Mouse (Mus musculus): ENCODE results near the gene Nkx2-1. TPM values are rescaled to one million over a fixed set of nuclear protein-coding genes. Genes with fewer than 3 reads are reported as not detected.
A peak's percentile ranks its signal among the peaks of the same experiment; 100 is the strongest.

Gene Nkx2-1
- polyA plus RNA-seq, 1 experiment from 2014 or later: 15.9 TPM

- H3K9me3 ChIP-seq (replicated peaks; ENCODE audit: control insufficient read depth, low read length): no peaks in the 10 kb centered on the region
- peaks cover 89% of the 10 kb centered on the region for H3K27me3 ChIP-seq (replicated peaks; ENCODE audit: control insufficient read depth, insufficient read depth, low read length)
- ATAC-seq (0 out of 2 replicates have a peak, but pooled peaks have one; percentile 8), DNase-seq (ENCODE audit: low spot score) (no peak)
- no peaks in the 10 kb centered on the region for H3K4me1 ChIP-seq (ENCODE audit: control insufficient read depth, insufficient read depth, low read length)
- peak overlapping the region; percentile 14 for H3K4me3 ChIP-seq (ENCODE audit: low read depth, low read length)
- H3K9ac ChIP-seq (ENCODE audit: low read length): peak overlapping the region; percentile 46
- WGBS: 13% methylated on average over 13 of the region's 13 CpGs
- H3K36me3 ChIP-seq (ENCODE audit: control insufficient read depth, insufficient read depth, low read length): no peaks in the 10 kb centered on the region
- peak overlapping the region; percentile 45 for H3K4me2 ChIP-seq (ENCODE audit: low read length)
- H3K27ac ChIP-seq (ENCODE audit: low read depth, low read length): peak overlapping the region; percentile 68; the same call in 1 of the 2 replicates
Measured at GRCm38 (mm10) chr12:56519071-56519737, 17.5 kb downstream of the Nkx2-1 start.

- DNase-seq (ENCODE audit: low spot score) (peak; percentile 2), ATAC-seq (no peak)
- no peak overlapping the region for H3K27ac ChIP-seq (ENCODE audit: low read depth, low read length)
- 68% methylated on average over 5 of the region's 5 CpGs for WGBS
- no peak overlapping the region for H3K4me3 ChIP-seq (ENCODE audit: low read depth, low read length)
- peaks cover 89% of the 10 kb centered on the region for H3K27me3 ChIP-seq (replicated peaks; ENCODE audit: control insufficient read depth, insufficient read depth, low read length)
- H3K9me3 ChIP-seq (replicated peaks; ENCODE audit: control insufficient read depth, low read length): no peaks in the 10 kb centered on the region
- no peak overlapping the region for H3K4me2 ChIP-seq (ENCODE audit: low read length)
- no peak overlapping the region for H3K9ac ChIP-seq (ENCODE audit: low read length)
- no peaks in the 10 kb centered on the region for H3K36me3 ChIP-seq (ENCODE audit: control insufficient read depth, insufficient read depth, low read length)
- H3K4me1 ChIP-seq (ENCODE audit: control insufficient read depth, insufficient read depth, low read length): no peaks in the 10 kb centered on the region
Measured at GRCm38 (mm10) chr12:56518221-56518620, 18.5 kb downstream of the Nkx2-1 start.

GRCm38 (mm10) chr12:56514831-56515230 lies 21.9 kb downstream of the Nkx2-1 start:
- Histone ChIP-seq H3K9ac (ENCODE audit: low read length) (no peak overlapping the region), H3K4me1 (ENCODE audit: control insufficient read depth, insufficient read depth, low read length) (no peaks in the 10 kb centered on the region), H3K9me3 (replicated peaks; ENCODE audit: control insufficient read depth, low read length) (no peaks in the 10 kb centered on the region), H3K36me3 (ENCODE audit: control insufficient read depth, insufficient read depth, low read length) (no peaks in the 10 kb centered on the region), H3K4me2 (ENCODE audit: low read length) (no peak overlapping the region), H3K27me3 (replicated peaks; ENCODE audit: control insufficient read depth, insufficient read depth, low read length) (peaks cover 84% of the 10 kb centered on the region), H3K4me3 (ENCODE audit: low read depth, low read length) (no peak overlapping the region), H3K27ac (ENCODE audit: low read depth, low read length) (no peak overlapping the region)
- DNase-seq (ENCODE audit: low spot score) (no peak), ATAC-seq (no peak)
- 92% methylated on average over 5 of the region's 5 CpGs for WGBS

GRCm38 (mm10) chr12:56508413-56508812 lies 28.3 kb downstream of the Nkx2-1 start:
- Histone ChIP-seq H3K4me1 (ENCODE audit: control insufficient read depth, insufficient read depth, low read length) (no peaks in the 10 kb centered on the region), H3K9me3 (replicated peaks; ENCODE audit: control insufficient read depth, low read length) (no peaks in the 10 kb centered on the region), H3K4me2 (ENCODE audit: low read length) (no peak overlapping the region), H3K4me3 (ENCODE audit: low read depth, low read length) (no peak overlapping the region), H3K36me3 (ENCODE audit: control insufficient read depth, insufficient read depth, low read length) (no peaks in the 10 kb centered on the region), H3K27ac (ENCODE audit: low read depth, low read length) (no peak overlapping the region), H3K9ac (ENCODE audit: low read length) (no peak overlapping the region), H3K27me3 (replicated peaks; ENCODE audit: control insufficient read depth, insufficient read depth, low read length) (peaks cover 80% of the 10 kb centered on the region)
- 27% methylated on average over 8 of the region's 8 CpGs for WGBS
- DNase-seq (ENCODE audit: low spot score) (no peak), ATAC-seq (0 out of 2 replicates have a peak, but pooled peaks have one; percentile 46)

GRCm38 (mm10) chr12:56487046-56487445 lies 49.7 kb downstream of the Nkx2-1 start:
- ATAC-seq (no peak), DNase-seq (ENCODE audit: low spot score) (no peak)
- Histone ChIP-seq H3K9ac (ENCODE audit: low read length) (no peak overlapping the region), H3K27ac (ENCODE audit: low read depth, low read length) (no peak overlapping the region), H3K27me3 (replicated peaks; ENCODE audit: control insufficient read depth, insufficient read depth, low read length) (peaks cover 80% of the 10 kb centered on the region), H3K36me3 (ENCODE audit: control insufficient read depth, insufficient read depth, low read length) (no peaks in the 10 kb centered on the region), H3K4me3 (ENCODE audit: low read depth, low read length) (no peak overlapping the region), H3K4me2 (ENCODE audit: low read length) (no peak overlapping the region), H3K4me1 (ENCODE audit: control insufficient read depth, insufficient read depth, low read length) (no peaks in the 10 kb centered on the region), H3K9me3 (replicated peaks; ENCODE audit: control insufficient read depth, low read length) (no peaks in the 10 kb centered on the region)
- 55% methylated on average over 3 of the region's 3 CpGs for WGBS

- no peak overlapping the region for H3K27ac ChIP-seq (ENCODE audit: low read depth, low read length)
- H3K27me3 ChIP-seq (replicated peaks; ENCODE audit: control insufficient read depth, insufficient read depth, low read length): peaks cover 88% of the 10 kb centered on the region
- DNase-seq (ENCODE audit: low spot score) (peak; percentile 56), ATAC-seq (peak; percentile 74; the same call in 1 of the 2 replicates)
- H3K4me1 ChIP-seq (ENCODE audit: control insufficient read depth, insufficient read depth, low read length): no peaks in the 10 kb centered on the region
- no peaks in the 10 kb centered on the region for H3K36me3 ChIP-seq (ENCODE audit: control insufficient read depth, insufficient read depth, low read length)
- no peak overlapping the region for H3K4me3 ChIP-seq (ENCODE audit: low read depth, low read length)
- no peak overlapping the region for H3K4me2 ChIP-seq (ENCODE audit: low read length)
- 62% methylated on average over 10 of the region's 10 CpGs for WGBS
- H3K9me3 ChIP-seq (replicated peaks; ENCODE audit: control insufficient read depth, low read length): no peaks in the 10 kb centered on the region
- no peak overlapping the region for H3K9ac ChIP-seq (ENCODE audit: low read length)
Measured at GRCm38 (mm10) chr12:56482606-56483005, 54.1 kb downstream of the Nkx2-1 start.

Other genes with a start within 250 kb of the Nkx2-1 start
- gene Mbip, start 191.0 kb downstream of the Nkx2-1 start, polyA plus RNA-seq (2014; fragmentation: Nextera tagmentation; extraction: Ambion mirVana): 50.3 and 58.8 TPM in 2 replicates
- not detected in 2 replicates for gene Nkx2-9, start 76.4 kb upstream of the Nkx2-1 start, polyA plus RNA-seq (2014; fragmentation: Nextera tagmentation; extraction: Ambion mirVana)
- gene Pax9, start 154.9 kb upstream of the Nkx2-1 start, polyA plus RNA-seq (2014; fragmentation: Nextera tagmentation; extraction: Ambion mirVana): not detected in 2 replicates

All from forebrain, embryonic 14.5 days (tissue).